Mouse (Mus musculus) heart, postnatal 0 days (tissue): ENCODE measurements at regions not wholly inside any gene's neighbourhood (a gene's known extent, or its start where the extent isn't known, plus 50 kb on each side); places are given as distances from the start of the nearest gene placed in this dataset.

Source experiments
- CTCF ChIP-seq: IDR thresholded peaks from 2 replicates; pipeline ENCODE4 v1.5.1; 2016; ENCODE audit warnings: antibody characterized with exemption, control low read depth, low read depth
- EP300 ChIP-seq: IDR thresholded peaks from 2 replicates; pipeline ENCODE4 v1.6.1; 2016; ENCODE audit warnings: antibody characterized with exemption, low read depth

DNA sequence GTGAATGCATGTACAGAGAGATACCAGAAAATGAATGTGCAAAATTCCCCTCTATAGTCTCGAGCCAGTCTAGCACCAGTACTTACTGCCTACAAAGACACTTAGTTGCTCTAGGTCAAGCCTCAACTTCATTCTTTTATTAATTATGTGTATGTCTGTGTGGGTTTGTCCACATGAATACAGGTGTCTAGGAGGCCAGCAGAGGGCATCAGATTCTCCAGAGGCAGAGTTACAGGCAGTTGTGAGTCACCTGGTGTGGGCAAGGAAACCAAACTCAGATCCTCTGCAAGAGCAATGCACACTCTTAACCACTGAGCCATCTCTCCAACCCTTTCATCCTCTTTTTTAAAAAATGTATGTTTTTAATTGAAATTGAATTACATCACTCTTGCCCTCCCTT lies 105.8 kb downstream of the Wscd1 start:
- TF ChIP-seq CTCF (no peak), EP300 (no peak)
